Mouse (Mus musculus): ENCODE data around the gene Aqp9.
"Not testable (repeated sequence)": the region's sequence is repeated elsewhere in the genome, so short reads cannot be mapped to it uniquely, and the experiment has no call there.

Aqp9 gene

DNA sequence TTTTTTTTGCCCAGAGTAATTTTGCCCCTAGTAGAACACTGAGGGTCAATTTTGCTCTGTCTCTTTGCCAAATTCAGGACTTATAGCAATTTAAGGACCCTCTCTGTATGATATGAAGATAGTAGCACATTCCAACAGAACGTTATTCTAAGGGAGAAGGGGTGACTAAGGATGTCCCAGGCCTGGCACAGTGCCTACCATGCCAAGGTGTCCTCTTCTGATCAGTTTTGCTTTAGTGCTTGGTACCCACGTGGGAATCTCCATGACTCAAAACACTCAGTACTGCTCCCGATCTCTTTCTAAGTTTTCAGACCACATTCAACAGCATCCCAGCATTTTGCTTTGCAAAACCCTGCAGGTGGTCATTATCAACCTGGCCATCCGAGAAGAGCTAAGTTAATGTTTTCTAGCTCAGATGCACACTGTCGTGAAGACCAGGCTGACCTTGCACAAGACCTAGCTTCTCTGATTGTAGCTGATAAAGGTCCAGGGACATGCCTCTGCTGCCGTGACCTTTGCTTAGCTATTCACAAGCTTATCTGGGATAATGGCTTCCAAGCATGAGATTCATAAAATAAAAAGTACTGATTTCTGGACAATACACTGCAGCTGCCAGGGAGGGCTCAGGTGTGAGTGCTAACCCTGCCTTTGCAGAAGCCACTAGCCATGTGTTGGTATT lies 31.1 kb downstream of the Aqp9 start:
- no peak for DNase-seq

DNA sequence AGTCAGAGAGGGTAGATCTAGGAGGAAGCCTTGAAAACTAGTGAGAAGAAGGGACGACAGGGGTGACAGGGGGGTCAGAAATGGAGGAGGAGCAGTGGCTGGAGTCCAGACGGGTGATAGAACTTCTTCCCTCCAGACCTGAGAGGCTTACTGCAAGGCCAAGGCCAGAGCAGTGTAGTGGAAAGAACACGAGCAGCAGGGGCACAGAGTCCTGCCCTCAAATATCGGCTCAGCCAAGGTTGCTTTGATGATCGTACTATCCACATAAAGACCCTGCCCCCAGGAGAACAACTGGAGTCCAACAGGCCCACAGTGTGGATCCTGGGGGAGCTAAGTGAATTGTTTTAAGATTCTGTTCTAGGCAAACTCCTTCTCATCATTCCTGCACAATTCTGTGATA lies 33.4 kb downstream of the Aqp9 start:
- DNase-seq: no peak

DNA sequence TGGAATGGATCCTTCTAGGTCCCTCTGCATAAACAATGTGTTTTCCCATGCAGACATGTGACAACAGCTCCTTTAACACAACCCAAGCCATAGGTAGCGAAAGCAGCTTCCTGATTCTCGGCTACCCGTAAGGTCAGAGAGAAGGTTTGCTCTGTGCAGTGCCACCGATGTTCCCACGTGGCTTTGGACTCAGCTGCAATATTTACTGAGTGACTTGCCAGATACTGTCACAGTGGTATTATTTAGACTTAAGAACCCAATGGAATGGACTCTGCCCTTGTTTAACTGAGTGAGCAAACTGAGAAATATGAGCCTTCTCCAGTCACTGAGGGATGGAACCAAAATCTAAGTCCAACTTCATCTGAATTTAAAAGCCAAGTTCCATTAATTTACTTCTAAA lies 35.3 kb downstream of the Aqp9 start:
- no peak for DNase-seq

DNA sequence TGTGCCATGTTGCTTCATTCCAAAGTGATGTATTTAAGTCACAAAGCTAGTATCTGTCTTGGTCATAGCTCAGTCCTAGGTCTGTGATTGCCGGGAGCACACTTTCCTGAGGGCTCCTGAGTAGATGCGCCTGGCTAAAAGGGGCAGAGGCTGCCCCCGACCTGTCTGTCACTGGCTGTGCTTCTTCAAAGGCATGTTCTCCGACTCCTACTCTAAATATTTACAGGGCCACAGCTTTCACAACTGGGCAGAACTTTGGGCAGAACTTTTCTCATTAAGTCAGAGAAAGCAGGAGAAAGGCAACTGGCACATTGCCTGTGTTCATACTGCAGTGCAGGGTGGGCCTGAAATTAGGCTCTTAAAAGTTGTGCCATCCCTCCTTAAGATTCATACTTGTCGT lies 36.7 kb downstream of the Aqp9 start:
- no peak for DNase-seq

DNA sequence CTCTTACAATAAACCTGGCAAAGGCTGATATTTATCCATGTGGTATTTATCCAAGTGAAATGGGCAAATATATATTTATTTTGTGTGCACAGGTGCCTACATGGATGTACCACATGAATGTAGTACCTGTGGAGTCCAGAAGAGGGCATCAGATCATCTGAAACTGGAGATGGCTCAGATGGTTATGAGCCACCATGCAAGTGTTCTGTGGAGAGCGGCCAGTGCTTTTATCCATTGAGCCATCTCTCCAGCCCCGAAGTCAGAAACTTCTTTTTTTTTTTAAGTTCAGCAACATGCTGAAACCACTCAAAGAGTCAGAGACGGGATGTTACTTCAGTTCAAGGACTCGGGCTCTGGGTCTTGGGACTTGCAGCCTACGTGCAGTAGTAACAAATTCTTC lies 39.6 kb downstream of the Aqp9 start:
- peak; percentile 58 for DNase-seq

DNA sequence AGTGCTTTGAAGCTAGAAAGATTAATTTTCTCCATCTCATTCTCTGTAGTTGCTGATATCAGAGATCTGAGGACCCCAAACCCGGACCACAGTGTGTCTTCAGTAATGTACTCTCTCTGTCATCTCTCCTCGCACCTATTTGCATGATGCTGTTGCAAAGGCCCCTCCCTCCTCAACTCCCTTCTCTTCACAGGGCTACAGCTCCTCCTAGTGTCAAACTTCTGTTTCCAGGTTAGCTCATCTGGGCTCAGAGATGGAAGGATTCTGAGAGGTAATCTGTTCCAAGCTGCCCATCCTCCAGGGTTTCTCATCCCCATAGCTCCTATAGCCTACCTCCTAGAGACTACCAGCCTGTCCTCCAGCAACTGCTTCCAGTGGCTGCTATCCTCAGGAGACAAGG lies 42.3 kb downstream of the Aqp9 start:
- peak; percentile 28 for DNase-seq

DNA sequence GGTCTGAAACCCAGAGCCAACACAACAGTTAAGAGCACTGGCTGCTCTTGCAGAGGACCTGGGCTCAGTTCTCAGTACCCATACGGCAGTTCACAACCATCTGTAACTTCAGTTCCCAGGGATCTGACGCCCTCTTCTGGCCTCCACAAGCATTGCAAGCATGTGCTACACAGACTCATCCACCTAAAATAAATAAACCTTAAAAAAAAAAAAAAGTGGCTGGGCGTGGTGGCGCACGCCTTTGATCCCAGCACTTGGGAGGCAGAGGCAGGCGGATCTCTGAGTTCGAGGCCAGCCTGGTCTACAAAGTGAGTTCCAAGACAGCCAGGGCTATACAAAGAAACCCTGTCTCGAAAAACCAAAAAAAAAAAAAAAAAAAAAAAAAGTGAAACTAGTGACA lies 45.4 kb downstream of the Aqp9 start:
- not testable (repeated sequence) for DNase-seq

DNA sequence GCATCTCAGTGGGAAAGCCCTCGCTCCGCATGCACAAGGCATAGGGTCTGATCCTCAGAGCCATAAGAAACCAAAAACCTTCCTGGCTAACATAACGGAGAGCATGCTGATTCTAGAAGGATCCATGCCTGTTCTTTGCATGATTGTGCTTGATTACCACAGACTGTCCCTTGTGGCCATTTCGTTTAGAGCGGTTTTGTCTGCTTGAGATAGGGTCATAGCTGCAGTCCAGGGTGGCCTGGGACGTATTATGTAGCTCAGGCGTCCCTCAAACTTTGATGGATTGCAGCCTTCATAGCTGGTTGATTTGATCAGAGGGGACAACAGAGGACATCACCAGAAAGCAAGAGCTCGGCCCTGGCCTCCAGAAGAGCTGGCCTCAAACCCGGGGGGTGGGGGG lies 47.6 kb downstream of the Aqp9 start:
- DNase-seq: no peak

DNA sequence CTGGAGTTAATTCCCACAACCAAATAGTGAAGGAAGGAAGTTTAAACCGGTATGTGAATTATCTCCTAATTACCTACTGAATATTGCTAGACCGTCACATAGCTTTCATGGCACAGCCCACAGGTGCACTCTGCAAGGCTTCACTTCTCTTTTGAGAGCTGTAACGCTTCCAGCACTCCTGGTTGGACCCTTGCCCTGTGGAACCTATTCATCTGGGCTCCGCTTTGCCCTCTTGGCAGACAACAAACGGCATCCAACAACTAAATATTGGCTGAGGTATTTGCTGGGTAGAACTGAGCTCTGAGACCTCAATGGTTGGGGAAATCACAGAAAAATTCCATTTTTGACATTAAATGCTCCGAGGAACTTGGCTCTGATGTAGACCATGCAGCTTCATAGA lies 55.3 kb downstream of the Aqp9 start:
- DNase-seq: no peak

DNA sequence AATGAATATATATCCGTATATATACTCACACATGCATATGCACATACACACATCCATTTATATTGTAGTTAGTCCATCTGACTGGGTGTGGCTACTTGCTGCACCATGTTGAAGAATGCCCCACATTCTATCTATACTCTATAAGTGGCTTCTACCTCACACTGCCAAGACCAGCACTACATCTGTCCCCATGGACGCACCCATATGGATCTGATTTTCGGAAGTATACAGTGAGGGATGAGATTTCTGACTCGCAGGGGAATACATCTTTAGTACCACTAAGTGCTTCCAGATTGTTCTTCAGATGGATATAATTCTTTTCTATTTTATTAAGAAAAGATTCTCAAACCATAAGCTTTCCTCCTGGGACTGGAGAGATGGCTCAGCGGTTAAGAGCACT lies 65.0 kb downstream of the Aqp9 start:
- no peak for DNase-seq

DNA sequence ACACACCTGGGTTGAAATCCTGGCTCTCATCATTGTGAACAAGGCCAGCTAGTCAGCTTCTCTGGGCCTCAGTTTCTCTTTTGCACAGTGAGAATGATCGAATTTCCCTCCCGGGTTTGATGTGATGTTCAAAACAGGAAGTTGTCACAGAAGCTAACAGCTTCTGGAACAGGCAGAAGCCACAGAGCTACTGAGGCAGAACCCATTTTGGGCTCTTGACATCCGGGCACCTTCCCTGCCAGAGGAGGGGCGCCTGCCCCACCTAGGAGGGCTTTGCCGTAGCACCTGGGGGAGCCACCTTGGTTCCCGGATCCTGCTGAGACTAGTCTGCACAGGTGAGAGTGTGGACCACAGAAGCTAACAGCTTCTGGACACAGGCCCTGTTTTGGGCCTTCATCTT lies 74.4 kb downstream of the Aqp9 start:
- DNase-seq: no peak

DNA sequence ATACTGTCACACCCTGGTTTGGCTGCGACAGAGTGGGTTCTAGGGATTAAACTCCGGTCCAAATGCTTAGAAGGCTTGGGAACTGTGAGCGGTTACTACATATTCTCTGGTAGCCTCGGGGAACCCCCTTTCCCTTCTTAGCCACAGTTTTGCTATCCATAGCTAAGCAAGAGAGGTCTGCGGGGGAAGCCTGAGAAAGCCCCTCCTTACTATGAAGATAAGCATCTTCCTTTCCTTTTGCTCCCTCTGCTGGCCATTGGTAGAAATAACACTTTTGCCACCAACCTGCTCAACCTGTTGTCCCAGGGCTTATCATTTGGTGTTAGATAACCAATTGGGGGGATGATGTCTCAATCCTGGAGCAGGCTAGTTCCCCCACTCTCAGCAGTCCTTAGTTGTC lies 76.4 kb downstream of the Aqp9 start:
- peak; percentile 44 for DNase-seq

DNA sequence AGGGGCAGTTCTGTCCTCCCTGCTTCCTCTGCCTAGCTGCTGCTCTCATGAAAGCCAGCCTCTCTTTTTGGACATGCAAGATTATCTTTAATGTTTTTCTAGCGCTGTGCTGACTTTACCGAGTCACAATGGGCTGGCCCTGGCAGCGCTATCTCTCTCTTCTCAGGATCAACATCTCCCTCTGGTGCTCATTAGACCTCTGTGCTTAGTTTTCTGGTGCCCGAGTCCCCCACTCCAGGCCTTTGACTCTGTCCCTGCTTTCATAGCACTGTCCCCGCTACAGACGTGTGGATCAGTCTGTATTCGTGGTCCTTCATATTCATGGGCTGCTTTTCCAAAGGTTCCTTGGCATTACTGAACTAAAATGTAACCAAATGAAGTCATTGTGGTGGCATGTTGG lies 89.3 kb downstream of the Aqp9 start:
- no peak for DNase-seq

DNA sequence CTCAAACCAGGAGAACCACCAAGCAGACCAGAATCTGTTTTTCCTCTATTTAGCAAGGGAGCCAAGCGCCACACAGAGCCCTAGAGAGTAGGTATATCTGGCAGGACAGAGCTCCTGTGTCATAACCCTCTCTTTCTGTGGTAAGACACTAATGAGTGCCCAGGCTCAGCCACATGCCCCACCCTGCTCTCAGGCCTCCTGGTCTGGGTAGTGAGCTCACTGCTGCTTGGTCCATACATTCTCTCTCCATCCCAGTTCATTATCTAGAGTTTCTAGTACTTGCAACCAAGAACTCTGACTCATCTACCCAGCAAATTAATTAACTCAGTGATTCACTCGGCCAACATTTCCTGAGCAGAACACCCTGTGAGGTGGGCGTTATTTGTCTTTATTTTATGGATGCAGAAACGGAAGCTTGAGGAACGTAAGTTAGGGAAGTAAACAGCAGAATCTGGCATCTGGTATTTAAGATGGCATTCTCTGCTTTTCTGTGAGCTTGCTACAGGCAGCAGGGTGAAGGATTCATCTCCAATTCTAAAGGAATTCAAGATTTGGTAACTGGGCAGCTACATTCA lies 91.1 kb downstream of the Aqp9 start:
- no peak for DNase-seq

DNA sequence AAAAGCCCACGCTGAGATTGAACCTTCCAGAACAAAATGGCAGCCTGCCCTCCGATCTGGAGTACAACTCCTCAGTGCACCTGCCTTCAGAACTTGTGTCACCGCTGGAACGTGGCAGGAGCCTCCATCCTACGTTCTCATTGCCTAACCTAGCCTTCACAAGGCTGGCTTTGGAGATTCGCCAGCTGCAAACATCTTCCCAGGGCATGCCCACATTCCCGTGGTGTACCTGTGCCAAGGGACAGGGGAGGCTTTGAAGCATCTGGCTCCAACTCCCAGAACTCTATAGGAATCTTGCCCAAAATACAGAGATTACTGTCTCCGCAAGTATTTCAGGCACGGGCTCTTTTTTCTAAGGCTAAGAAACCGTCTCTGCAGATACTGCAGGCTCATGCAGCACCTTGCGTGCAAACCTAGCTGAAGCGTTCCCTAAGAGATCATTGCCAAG lies 92.3 kb downstream of the Aqp9 start:
- no peak for DNase-seq

DNA sequence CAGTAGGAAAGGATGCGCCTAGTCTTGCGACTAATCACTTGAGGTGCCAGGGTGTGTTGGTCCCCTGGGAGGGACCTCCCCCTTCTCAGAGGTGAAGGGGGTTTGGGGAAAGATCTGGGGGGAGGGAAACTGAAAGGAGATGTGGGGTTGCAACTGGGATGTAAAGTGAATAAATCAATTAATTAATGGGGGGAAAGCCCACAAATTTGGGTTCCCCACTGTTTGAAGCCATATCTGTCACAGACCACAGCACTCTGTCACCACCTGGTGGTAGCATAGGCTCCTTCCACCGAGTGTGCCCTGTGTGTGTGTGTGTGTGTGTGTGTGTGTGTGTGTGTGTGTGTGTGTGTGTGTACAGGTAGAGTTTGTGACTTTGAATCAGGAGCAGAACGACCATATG lies 94.7 kb downstream of the Aqp9 start:
- DNase-seq: peak; percentile 47

DNA sequence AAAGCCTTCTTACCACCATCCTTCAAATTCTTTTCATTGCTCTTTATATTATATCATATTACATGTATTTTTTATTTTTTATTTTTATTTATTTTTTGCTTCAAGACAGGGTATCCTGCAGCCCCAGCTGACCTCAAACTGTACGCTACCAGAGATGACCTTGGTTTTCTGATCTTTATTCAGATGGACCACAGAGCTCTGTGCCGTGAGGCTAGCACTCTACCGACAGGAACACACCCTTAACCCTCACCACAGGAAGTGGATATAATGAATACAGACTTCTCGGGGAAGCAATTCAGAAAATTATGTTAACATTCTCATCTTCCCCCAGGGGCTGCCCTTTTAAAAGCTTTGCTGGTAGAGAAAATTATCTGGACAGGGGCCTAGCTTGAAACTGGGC lies 95.4 kb downstream of the Aqp9 start:
- DNase-seq: no peak

DNA sequence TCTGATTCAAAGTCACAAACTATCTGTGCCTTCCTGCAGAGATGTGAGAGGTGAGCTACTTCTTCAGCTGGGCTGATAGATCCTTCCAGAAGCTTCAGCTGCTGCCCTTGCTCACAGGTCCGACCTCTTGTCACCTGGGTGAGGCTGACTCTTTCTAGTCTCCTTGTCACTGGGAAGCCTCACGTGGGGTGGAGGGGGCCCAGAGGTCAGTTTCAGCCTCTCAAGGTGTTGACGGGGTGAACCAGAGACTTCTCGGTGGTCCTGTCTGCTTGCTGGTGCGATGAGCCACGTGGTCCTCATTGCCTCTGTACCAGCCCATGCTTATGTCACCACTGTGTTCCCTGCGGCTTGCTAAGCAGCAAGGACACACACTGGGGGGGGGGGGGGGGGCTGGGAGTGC lies 96.0 kb downstream of the Aqp9 start:
- DNase-seq: no peak

DNA sequence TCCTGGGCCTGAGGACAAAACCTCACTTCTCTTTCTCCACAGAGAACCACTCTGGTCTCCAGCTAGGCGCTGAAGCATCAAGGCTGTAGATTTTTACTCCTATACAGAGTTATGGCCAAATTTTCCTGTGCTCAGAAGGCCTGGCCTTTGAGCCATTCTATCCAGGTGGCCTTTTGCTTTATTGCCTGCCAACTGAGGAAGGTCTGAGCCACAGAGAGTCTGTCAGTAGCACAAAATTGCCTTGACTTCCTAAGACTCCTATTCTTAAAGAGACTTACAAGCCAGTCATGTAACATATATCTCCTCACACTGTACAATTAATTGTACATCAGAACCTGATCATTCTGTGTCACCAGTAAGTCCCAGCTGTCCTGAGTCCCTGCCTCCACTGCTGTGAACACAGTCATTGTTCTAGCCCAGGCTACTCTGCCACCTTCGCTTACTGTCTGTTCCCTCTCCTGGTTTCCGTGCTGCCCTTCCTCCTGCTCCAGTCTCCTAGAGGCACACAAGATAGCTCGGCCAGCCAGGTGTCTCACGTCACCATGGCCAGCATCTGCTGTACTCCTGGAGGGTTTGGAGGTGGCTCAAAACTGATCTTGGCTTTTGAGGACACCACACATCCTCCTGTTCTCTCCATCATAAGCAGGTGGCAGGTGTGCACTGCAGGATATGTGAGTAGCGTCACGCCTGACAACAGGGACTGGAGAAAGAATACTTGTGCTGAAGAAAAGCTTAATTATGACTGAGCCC lies 96.7 kb downstream of the Aqp9 start:
- DNase-seq: no peak

DNA sequence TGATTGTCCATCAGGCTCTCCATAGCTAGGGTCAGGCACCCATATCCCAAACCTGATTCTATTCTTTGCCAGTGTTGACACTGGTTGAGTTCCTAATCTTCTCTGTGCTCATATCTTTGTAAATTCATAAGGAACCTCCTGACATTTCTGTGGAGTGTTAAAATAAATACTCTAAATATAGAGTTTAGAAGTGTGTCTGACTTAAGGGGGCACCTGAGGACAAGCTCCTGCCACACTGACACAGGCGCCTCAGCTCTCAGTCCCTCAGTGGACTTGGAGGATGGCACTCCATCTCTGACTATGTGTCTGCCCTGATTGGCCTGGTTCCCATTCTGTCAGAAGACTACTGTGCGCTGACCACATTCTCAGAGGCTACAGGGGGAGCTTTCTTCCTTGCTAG lies 97.9 kb downstream of the Aqp9 start:
- no peak for DNase-seq

DNA sequence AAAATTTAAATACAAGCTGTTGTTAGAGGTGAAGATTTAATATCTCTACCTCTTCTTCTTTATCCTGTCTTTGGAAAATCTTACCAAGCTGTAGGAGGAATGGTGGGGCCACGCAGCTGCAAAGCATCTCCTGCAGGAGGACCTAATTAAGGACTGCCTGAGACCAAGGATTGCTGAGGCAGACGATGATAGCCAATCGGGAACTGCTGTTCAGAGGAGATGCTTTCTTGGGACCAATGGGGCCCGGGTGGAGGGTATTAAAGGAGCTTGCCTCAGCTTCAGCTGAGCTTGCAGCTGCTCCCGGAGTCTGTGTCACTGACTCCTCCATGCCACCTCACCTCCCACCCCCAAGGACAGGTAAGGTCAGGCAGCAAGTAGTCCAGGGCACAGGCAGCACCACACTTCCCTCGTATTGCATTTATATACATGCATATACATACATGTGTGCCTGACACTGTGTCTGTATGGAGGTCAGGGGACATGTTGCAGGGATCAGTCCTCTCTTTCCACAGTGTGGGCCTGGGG lies 99.6 kb downstream of the Aqp9 start:
- DNase-seq: no peak

DNA sequence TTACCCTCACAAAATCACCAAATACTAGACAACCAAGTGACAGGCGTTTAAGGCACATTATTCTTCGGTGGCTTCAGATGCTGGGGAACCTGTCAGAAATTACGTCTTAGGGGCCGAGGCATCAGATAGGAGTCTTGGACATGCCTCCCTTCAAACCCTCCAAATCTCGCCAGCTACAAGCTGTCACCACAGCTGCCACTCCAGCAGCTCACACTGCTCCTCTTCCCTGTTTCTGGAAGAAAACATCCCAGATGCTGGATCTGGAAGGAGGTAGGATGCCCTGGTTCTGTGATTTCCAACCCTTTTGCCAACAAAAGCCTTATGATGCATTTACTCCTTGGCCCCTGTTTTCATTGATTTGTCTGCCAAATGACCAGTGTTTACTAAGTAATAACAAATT lies 101.3 kb downstream of the Aqp9 start:
- no peak for DNase-seq

DNA sequence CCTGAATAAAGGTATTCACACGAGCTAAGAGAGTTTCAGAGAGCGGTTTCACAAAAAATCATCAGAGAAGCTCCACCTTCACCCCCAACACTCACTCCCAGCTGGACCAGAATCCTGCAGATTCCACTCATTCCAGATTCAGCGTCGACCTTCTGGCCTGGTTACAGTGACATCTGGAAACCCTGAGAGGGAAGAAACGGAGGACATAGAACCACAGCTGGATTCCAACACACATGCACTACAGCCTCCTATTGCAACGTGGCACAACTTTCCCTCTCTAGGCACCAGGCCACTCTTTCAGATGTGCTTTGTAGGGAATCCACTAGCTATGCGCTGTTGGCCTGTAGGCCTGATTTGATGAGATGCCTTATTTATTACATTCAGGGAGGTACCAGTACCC lies 102.0 kb downstream of the Aqp9 start:
- no peak for DNase-seq

DNA sequence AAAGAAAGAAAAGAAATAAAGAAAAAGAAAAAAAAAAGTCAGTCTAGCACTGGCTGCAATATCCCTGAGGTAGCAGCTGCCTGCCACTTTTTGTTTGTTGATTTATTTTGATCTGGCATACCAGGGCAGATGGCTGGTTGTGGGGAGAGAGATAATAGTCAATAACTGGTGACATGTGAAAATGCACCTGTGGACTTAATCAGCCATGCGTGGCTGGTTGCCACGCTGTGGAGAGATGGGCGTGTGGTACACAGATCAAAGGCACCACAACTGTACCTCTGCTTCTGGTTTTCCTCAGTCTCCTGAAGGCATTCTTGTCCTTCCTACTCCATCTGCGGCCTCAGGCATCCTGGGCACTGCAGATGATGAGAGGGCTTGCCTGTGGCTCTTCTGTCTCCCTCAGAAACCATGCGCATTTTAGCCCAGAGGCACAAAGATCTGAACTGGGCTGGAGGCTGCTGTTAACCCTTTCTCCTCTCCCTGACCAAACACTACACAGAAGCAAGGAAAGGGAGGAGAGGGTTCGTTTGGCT lies 103.1 kb downstream of the Aqp9 start:
- no peak for DNase-seq

Data from thymus, postnatal 25 days (tissue).